In the genomic region with DNA sequence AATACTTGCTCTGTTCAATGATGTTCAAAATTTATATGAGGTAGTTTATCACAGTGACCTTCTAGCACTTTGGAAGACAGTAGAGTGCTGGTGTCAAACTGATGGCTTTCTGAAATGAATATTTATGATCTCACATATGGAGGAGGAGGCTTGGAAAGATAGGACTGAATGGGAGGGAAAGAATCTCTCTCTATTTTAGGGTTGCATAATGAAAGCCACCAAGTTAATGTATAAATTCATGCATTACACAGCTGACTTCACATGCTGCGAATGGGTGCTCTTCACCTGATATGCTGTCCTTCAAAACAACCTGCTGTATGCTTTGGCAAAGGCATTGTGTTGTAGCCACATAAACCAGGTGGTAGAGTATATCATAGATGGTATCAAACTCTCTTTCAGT, we compare ENCODE assay signal across 20 mouse cellular contexts. TPM values are rescaled to one million over a fixed set of nuclear protein-coding genes. Genes with fewer than 3 reads are reported as not detected.
"Had no signal": no experiment of that assay in that cellular context is flagged by ENCODE, and none has a peak within 500 bp of the region (broad histone marks: within the 10 kb centered on the region; RNA-seq: fewer than 3 reads in every experiment).

No protein-coding gene starts in this region.

- ATAC-seq: liver, postnatal 0 days; lung, postnatal 0 days; midbrain, embryonic 13.5 days; midbrain, embryonic 15.5 days had no signal

- H3K27ac ChIP-seq: lung, embryonic 15.5 days; macrophage; midbrain, embryonic 13.5 days; midbrain, embryonic 15.5 days; neural tube, embryonic 12.5 days; stomach, embryonic 15.5 days; stomach, postnatal 0 days had no signal

- H3K4me3 ChIP-seq: lung, embryonic 15.5 days; megakaryocyte, embryonic 14.5 days; midbrain, embryonic 13.5 days; midbrain, embryonic 15.5 days; neural tube, embryonic 12.5 days; stomach, embryonic 15.5 days had no signal

- DNase-seq: liver, postnatal 0 days; lung, adult 2 months; lung, postnatal 14 days; lung, postnatal 36 days; right cerebral cortex, postnatal 14 days; thymus, adult 18-20 months; thymus, postnatal 14 days; thymus, postnatal 36 days had no signal

RNA-seq across cellular contexts. Expression of a gene that starts 44.6 kb away (rescaled TPM):
- total RNA-seq: megakaryocyte progenitor cell, adult 5-6 weeks; monocyte, adult 5-6 weeks; neutrophil, adult 5-6 weeks had no signal
